21 mouse cellular contexts compared by ENCODE assay signal in the genomic region with DNA sequence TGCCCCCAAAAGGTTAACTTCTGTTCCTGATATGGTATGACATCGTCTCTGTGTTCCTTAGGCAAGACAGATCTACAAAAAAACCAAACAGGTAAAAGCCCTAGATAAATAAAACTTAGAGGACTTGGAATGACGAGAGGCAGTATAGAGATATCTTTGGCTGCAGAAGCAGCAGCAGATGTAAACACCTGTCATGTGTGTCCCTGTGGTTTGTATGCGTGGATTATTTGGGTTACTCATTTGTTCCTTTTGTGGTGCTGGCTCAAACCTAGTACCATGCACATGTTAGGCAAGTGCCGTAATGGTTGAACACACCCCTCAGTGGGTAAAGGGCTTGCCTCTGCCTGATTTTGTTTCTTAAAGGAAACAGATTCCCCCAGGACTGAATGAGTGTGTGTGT. TPM values are rescaled to one million over a fixed set of nuclear protein-coding genes. Genes with fewer than 3 reads are reported as not detected.
DNase-seq lines count a peak whose midpoint lies in the region; ATAC-seq and TF ChIP-seq lines count a peak whose summit lies in the region.
"Had no signal": no experiment of that assay in that cellular context is flagged by ENCODE, and none has a peak within 500 bp of the region (broad histone marks: within the 10 kb centered on the region; RNA-seq: fewer than 3 reads in every experiment).

No protein-coding gene starts in this region.

- H3K4me3 ChIP-seq in heart, embryonic 11.5 days (ENCODE audit: low read depth, low read length), result no peak overlapping the region
- H3K4me3 ChIP-seq in CH12.LX (replicated peaks in 1 of 3; ENCODE audit: low read depth in 2 of 3, low read length in 2 of 3, poor library complexity in 1 of 3), result no peak overlapping the region
- no peak overlapping the region for H3K4me3 ChIP-seq in myocyte

- in situ Hi-C loops in CH12.LX (cut with MboI; ENCODE audit: low pct_ligation_motif_present, low pct_unique_long_range_greater_than_20kb, low sequenced_read_pairs), result no loop called here

- H3K9me3 ChIP-seq in heart, embryonic 11.5 days (replicated peaks; ENCODE audit: control insufficient read depth, low read length), result no peaks in the 10 kb centered on the region
- H3K9me3 ChIP-seq in CH12.LX (replicated peaks; ENCODE audit: low read length), result no peaks in the 10 kb centered on the region
- H3K9me3 ChIP-seq: G1E had no signal

- H3K79me2 ChIP-seq in CH12.LX (replicated peaks; ENCODE audit: control insufficient read depth, extremely low read depth, insufficient read depth, poor library complexity, severe bottlenecking) (no peaks in the 10 kb centered on the region), myocyte (ENCODE audit: control insufficient read depth, insufficient read depth) (no peaks in the 10 kb centered on the region)

- ATAC-seq in heart, embryonic 11.5 days (replicated peaks; ENCODE audit: insufficient number of reproducible peaks, low FRiP score, low TSS enrichment), result no peak
- ATAC-seq: activated CD4-positive, CD25-positive, alpha-beta regulatory T cell, adult 4 months; CD4-positive, CD25-positive, alpha-beta regulatory T cell, adult 4 months; Patski had no signal

- no peaks in the 10 kb centered on the region for H3K27me3 ChIP-seq in heart, embryonic 11.5 days (ENCODE audit: control insufficient read depth, insufficient read depth, low read length)
- H3K27me3 ChIP-seq in CH12.LX (replicated peaks), result no peaks in the 10 kb centered on the region
- no peaks in the 10 kb centered on the region for H3K27me3 ChIP-seq in myocyte (ENCODE audit: control insufficient read depth, insufficient read depth, insufficient read length)
- H3K27me3 ChIP-seq: Patski had no signal

- TF ChIP-seq POLR2A in CH12.LX (IDR thresholded peaks at IDR 0.05; ENCODE audit: low read depth, low read length) (no peak), myocyte (IDR thresholded peaks at IDR 0.05; ENCODE audit: insufficient read length, low read depth) (no peak)

- no peak for TF ChIP-seq CTCF in CH12.LX (conservative IDR thresholded peaks at IDR 0.05 in 1 of 2, IDR thresholded peaks at IDR 0.05 in 1 of 2; ENCODE audit: low read depth in 2 of 2, low read length in 2 of 2)

- H3K36me3 ChIP-seq in heart, embryonic 11.5 days (ENCODE audit: control insufficient read depth, insufficient read depth, low read length), result peaks cover 7% of the 10 kb centered on the region
- peaks cover 18 to 51% of the 10 kb centered on the region in 2 experiments for H3K36me3 ChIP-seq in CH12.LX (replicated peaks in 1 of 2; ENCODE audit: control insufficient read depth in 1 of 2, insufficient read depth in 1 of 2, low read length in 1 of 2)
- H3K36me3 ChIP-seq in myocyte (ENCODE audit: control insufficient read depth, insufficient read depth), result peaks cover 37% of the 10 kb centered on the region

- 81% methylated on average over 4 of the region's 4 CpGs for WGBS in heart, embryonic 11.5 days (ENCODE audit: insufficient replicate concordance)

- TF ChIP-seq RAD21 in CH12.LX (IDR thresholded peaks at IDR 0.05; ENCODE audit: low read depth, low read length), result no peak

- no peak overlapping the region for H3K9ac ChIP-seq in heart, embryonic 11.5 days (ENCODE audit: low read depth, low read length)
- H3K9ac ChIP-seq in CH12.LX (ENCODE audit: insufficient read depth, low read depth), result no peak overlapping the region

- peak; percentile 30 for DNase-seq in heart, adult 11 months
- no peak for DNase-seq in CH12.LX (ENCODE audit: extremely low read depth)
- no peak for DNase-seq in spleen, adult 12 weeks (ENCODE audit: low spot score)
- no peak for DNase-seq in Muller cell, postnatal 12 days (ENCODE audit: inconsistent ontology term)
- DNase-seq: adrenal gland, adult 2 months; adrenal gland, adult 8-10 months; adrenal gland, postnatal 10 days; adrenal gland, postnatal 14 days; adrenal gland, postnatal 25 days; adrenal gland, postnatal 36 days; cerebellum, adult 11 months; cerebellum, adult 11-12 months; cerebellum, adult 18-20 months; cerebellum, adult 2 months; cerebellum, adult 8-10 months had no signal

- H3K27ac ChIP-seq in heart, embryonic 11.5 days (ENCODE audit: low read depth, low read length), result no peak overlapping the region
- no peak overlapping the region for H3K27ac ChIP-seq in CH12.LX (ENCODE audit: insufficient read depth, low read depth)

- no peak for TF ChIP-seq EP300 in CH12.LX (IDR thresholded peaks at IDR 0.05; ENCODE audit: low read length)

- no peak overlapping the region for H3K4me2 ChIP-seq in heart, embryonic 11.5 days
- H3K4me2 ChIP-seq in CH12.LX (ENCODE audit: insufficient read depth, low read depth, poor library complexity, severe bottlenecking) (no peak overlapping the region), myocyte (ENCODE audit: low read depth) (no peak overlapping the region)

- dilution Hi-C loops in CH12.LX (cut with MboI; ENCODE audit: extremely low pct_ligation_motif_present, extremely low pct_unique_long_range_greater_than_20kb, low sequenced_read_pairs), result no loop called here

- H3ac ChIP-seq in myocyte (ENCODE audit: control insufficient read depth, insufficient read length), result no peak overlapping the region

- H3K4me1 ChIP-seq in heart, embryonic 11.5 days (ENCODE audit: control insufficient read depth, insufficient read depth, low read length), result no peaks in the 10 kb centered on the region
- peaks cover 0 to 7% of the 10 kb centered on the region in 2 experiments; a peak in 1 of 4 replicates for H3K4me1 ChIP-seq in CH12.LX (ENCODE audit: control insufficient read depth in 1 of 2, insufficient read depth in 2 of 2)

TF ChIP-seq in CH12.LX, 34 proteins besides CTCF, POLR2A, EP300 and RAD21:
- TF ChIP-seq IRF4 (IDR thresholded peaks at IDR 0.05; ENCODE audit: low read depth, low read length) (no peak), JUN (IDR thresholded peaks at IDR 0.05; ENCODE audit: insufficient read depth, low read depth, low read length) (no peak), SMC3 (IDR thresholded peaks at IDR 0.05; ENCODE audit: low read depth, low read length) (no peak), BHLHE40 (IDR thresholded peaks at IDR 0.05; ENCODE audit: low read depth, low read length) (peak; percentile 36; the same call in 1 of the 2 replicates), MAZ (IDR thresholded peaks at IDR 0.05; ENCODE audit: low read depth, low read length) (no peak)
TF ChIP-seq in CH12.LX: peak in this region for 1.

TF ChIP-seq in myocyte, 11 proteins besides CTCF, POLR2A, EP300 and RAD21:
- TF ChIP-seq MYOG (IDR thresholded peaks at IDR 0.05; ENCODE audit: control insufficient read depth in 1 of 3, insufficient read depth in 1 of 3, insufficient read length in 2 of 3, low read depth in 2 of 3), result peak in 2 of 3 experiments; percentile 22 to 61
- no peak for TF ChIP-seq SRF (IDR thresholded peaks at IDR 0.05; ENCODE audit: control insufficient read depth, insufficient read length, low read depth)
- no peak for TF ChIP-seq REST (IDR thresholded peaks at IDR 0.05; ENCODE audit: insufficient read depth, insufficient read length)
- TF ChIP-seq CEBPB (IDR thresholded peaks at IDR 0.05; ENCODE audit: insufficient read depth, poor library complexity, severe bottlenecking), result no peak
- TF ChIP-seq USF1 (IDR thresholded peaks at IDR 0.05; ENCODE audit: low read depth), result no peak
- no peak for TF ChIP-seq TCF3 (IDR thresholded peaks at IDR 0.05; ENCODE audit: insufficient read length, low read depth)
- TF ChIP-seq MAX (IDR thresholded peaks at IDR 0.05; ENCODE audit: low read depth), result no peak
- no peak for TF ChIP-seq E2F4 (IDR thresholded peaks at IDR 0.05; ENCODE audit: insufficient read depth)
- no peak for TF ChIP-seq POLR2AphosphoS2 (IDR thresholded peaks at IDR 0.05; ENCODE audit: insufficient read length, low read depth)
- peak in 2 of 3 experiments; percentile 54 to 58 for TF ChIP-seq MYOD1 (IDR thresholded peaks at IDR 0.05; ENCODE audit: control insufficient read depth in 1 of 3, insufficient read length in 2 of 3, low read depth in 2 of 3)
- TF ChIP-seq TCF12 (IDR thresholded peaks at IDR 0.05; ENCODE audit: insufficient read depth, poor library complexity, severe bottlenecking), result no peak

RNA-seq across cellular contexts. Expression of gene Yipf4, which starts 10.9 kb away (rescaled TPM):
- 43.2 and 52.2 TPM in 2 replicates for polyA plus RNA-seq in heart, embryonic 11.5 days (2014; fragmentation: Nextera tagmentation; extraction: Ambion mirVana)
- 28.9 and 32.9 TPM in 2 replicates for total RNA-seq in CH12.LX (2012; rRNA removed)
- 77.7 and 81.3 TPM in 2 replicates for total RNA-seq in CH12.LX (2014; rRNA removed)
- 41.6 and 42.8 TPM in 2 replicates for polyA plus RNA-seq in CH12.LX (2012; ENCODE audit: insufficient read length, low read depth)
- polyA plus RNA-seq in myocyte (2012; fragmentation: generic; extraction: Trizol), result 20.0 TPM

RNA-seq across cellular contexts. Expression of gene Birc6, which starts 27.9 kb away (rescaled TPM):
- 70.4 and 84.8 TPM in 2 replicates for polyA plus RNA-seq in heart, embryonic 11.5 days (2014; fragmentation: Nextera tagmentation; extraction: Ambion mirVana)
- total RNA-seq in CH12.LX (2012; rRNA removed) (57.2 and 65.6 TPM in 2 replicates), CH12.LX (2014; rRNA removed) (45.3 and 55.5 TPM in 2 replicates)
- polyA plus RNA-seq in CH12.LX (2012; ENCODE audit: insufficient read length, low read depth) (61.3 and 78.7 TPM in 2 replicates), myocyte (2012; fragmentation: generic; extraction: Trizol) (20.1 TPM)

RNA-seq across cellular contexts. Expression of gene Nlrc4, which starts 41.3 kb away (rescaled TPM):
- 0.17 TPM in 2 replicates for polyA plus RNA-seq in heart, embryonic 11.5 days (2014; fragmentation: Nextera tagmentation; extraction: Ambion mirVana)
- total RNA-seq in CH12.LX (2012; rRNA removed) (1.9 and 2.0 TPM in 2 replicates), CH12.LX (2014; rRNA removed) (3.3 and 4.3 TPM in 2 replicates)
- polyA plus RNA-seq in CH12.LX (2012; ENCODE audit: insufficient read length, low read depth) (5.9 and 6.0 TPM in 2 replicates), myocyte (2012; fragmentation: generic; extraction: Trizol) (0.01 TPM)
